ENCODE assay signal across 31 mouse cellular contexts in the genomic region with DNA sequence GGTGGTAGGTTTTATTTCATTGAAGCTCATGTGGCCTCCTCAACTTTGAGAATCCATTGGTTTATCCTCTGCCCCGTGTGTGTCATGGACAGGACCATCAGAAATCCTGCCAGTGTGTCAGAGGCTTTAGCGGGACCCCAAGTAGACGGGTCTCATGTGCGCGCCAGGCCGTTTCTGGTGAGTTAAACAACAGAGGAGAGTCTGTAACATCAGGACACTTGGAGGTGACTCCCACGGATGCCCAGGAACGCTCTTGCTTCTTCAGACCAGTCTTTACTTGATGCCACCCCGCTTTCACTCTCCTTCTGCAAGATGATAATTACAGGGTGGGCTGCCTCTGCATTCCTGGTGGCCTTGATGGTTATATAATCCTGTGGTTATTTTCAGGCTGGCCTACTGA. TPM values are rescaled to one million over a fixed set of nuclear protein-coding genes. Genes with fewer than 3 reads are reported as not detected.
"Had no signal": no experiment of that assay in that cellular context is flagged by ENCODE, and none has a peak within 500 bp of the region (broad histone marks: within the 10 kb centered on the region; RNA-seq: fewer than 3 reads in every experiment).

No protein-coding gene starts in this region.

- H3K27me3 ChIP-seq: kidney, embryonic 15.5 days; lung, embryonic 15.5 days; megakaryocyte, embryonic 14.5 days had no signal

- H3K4me3 ChIP-seq: kidney, embryonic 15.5 days; left cerebral cortex, adult 2 months; lung, embryonic 15.5 days; megakaryocyte, embryonic 14.5 days; midbrain, embryonic 10.5 days had no signal

- H3K27ac ChIP-seq: kidney, embryonic 15.5 days; left cerebral cortex, adult 2 months; liver, embryonic 14.5 days; lung, embryonic 15.5 days; midbrain, embryonic 10.5 days; stomach, postnatal 0 days had no signal

- H3K9me3 ChIP-seq: kidney, embryonic 15.5 days; lung, embryonic 15.5 days; megakaryocyte, embryonic 14.5 days had no signal

- DNase-seq: kidney, adult 8-10 months; kidney, postnatal 10 days; kidney, postnatal 36 days; layer of hippocampus, postnatal 36 days; lung, adult 18-20 months; lung, postnatal 10 days; lung, postnatal 36 days; midbrain, embryonic 14.5 days; right cerebral cortex, adult 18-20 months; right cerebral cortex, postnatal 14 days; right cerebral cortex, postnatal 4 days; thymus, adult 2 months; thymus, postnatal 14 days; thymus, postnatal 4 days had no signal

- H3K9ac ChIP-seq: kidney, embryonic 15.5 days; liver, embryonic 14.5 days; lung, embryonic 15.5 days had no signal

- H3K4me1 ChIP-seq: kidney, embryonic 15.5 days; lung, embryonic 15.5 days had no signal

- H3K4me2 ChIP-seq: kidney, embryonic 15.5 days; lung, embryonic 15.5 days had no signal

RNA-seq across cellular contexts. Expression of a gene that starts 40.4 kb away (rescaled TPM):
- total RNA-seq: layer of hippocampus, adult 8-10 months; layer of hippocampus, postnatal 10 days; layer of hippocampus, postnatal 36 days; left cerebral cortex, adult 2 months; left cerebral cortex, postnatal 10 days; left cerebral cortex, postnatal 36 days; liver, adult 2 months had no signal
- polyA plus RNA-seq: kidney, embryonic 15.5 days; limb, embryonic 11.5 days; liver, adult 2 months; lung, embryonic 15.5 days; midbrain, embryonic 10.5 days; midbrain, embryonic 14.5 days; midbrain, postnatal 0 days; neural tube, embryonic 11.5 days; neural tube, embryonic 14.5 days; stomach, embryonic 14.5 days; stomach, postnatal 0 days had no signal
